Mouse (Mus musculus): ENCODE measurements around the gene Clcn1. TPM values are rescaled to one million over a fixed set of nuclear protein-coding genes. Genes with fewer than 3 reads are reported as not detected.

The Clcn1 gene
- polyA plus RNA-seq, 1 experiment = 0.42 TPM

DNA sequence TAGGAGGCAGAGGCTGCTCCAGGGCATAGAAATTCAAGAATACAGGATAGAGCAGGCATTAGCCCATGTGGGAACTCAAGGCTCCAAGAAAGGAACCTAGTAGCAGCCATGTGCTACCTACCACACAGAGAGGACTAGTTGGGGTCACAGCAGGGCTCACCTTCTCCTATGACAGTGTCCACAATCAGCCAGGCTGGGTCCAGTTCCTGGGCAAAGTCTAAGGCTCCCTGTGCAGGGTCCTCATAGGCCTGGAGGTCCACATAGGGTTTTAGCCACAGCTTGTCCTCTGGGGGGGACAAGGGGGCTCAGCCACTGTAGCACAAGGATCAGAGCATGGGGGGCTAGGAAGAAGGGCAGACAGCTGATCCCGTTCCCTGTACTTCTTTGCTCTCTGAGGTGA is 76.0 kb downstream of the Clcn1 start:
- Histone ChIP-seq H3K4me3 (ENCODE audit: insufficient read depth, poor library complexity, severe bottlenecking) (no peak overlapping the region), H3ac (ENCODE audit: control insufficient read depth, insufficient read length, low read depth) (no peak overlapping the region), H3K79me2 (ENCODE audit: control insufficient read depth, insufficient read depth) (peaks cover 7% of the 10 kb centered on the region), H3K27me3 (ENCODE audit: control insufficient read depth, insufficient read depth, insufficient read length) (no peaks in the 10 kb centered on the region), H3K36me3 (ENCODE audit: control insufficient read depth, insufficient read depth) (peaks cover 31% of the 10 kb centered on the region), H3K79me3 (ENCODE audit: low read depth) (peaks cover 2% of the 10 kb centered on the region)
- TF ChIP-seq CTCF (IDR thresholded peaks at IDR 0.05; ENCODE audit: control insufficient read depth, insufficient read depth, insufficient read length) = no peak
- TF ChIP-seq MAX (IDR thresholded peaks at IDR 0.05) = no peak
- no peak for TF ChIP-seq FOSL1 (IDR thresholded peaks at IDR 0.05; ENCODE audit: insufficient read depth, low read length, poor library complexity, severe bottlenecking)
- no peak for TF ChIP-seq MYOD1 (IDR thresholded peaks at IDR 0.05; ENCODE audit: control insufficient read depth, insufficient read length, low read depth)
- no peak for TF ChIP-seq CEBPB (IDR thresholded peaks at IDR 0.05; ENCODE audit: low read depth)
- no peak for TF ChIP-seq MYOG (IDR thresholded peaks at IDR 0.05; ENCODE audit: control insufficient read depth, extremely low read depth, insufficient read length)
- TF ChIP-seq USF1 (IDR thresholded peaks at IDR 0.05; ENCODE audit: low read depth) = no peak

GRCm38 (mm10) chr6:42362974-42363373 is 76.5 kb downstream of the Clcn1 start:
- Histone ChIP-seq H3K79me3 (ENCODE audit: low read depth) (peaks cover under 1% of the 10 kb centered on the region), H3K36me3 (ENCODE audit: control insufficient read depth, insufficient read depth) (peaks cover 27% of the 10 kb centered on the region), H3ac (ENCODE audit: control insufficient read depth, insufficient read length, low read depth) (no peak overlapping the region), H3K27me3 (ENCODE audit: control insufficient read depth, insufficient read depth, insufficient read length) (no peaks in the 10 kb centered on the region), H3K4me3 (ENCODE audit: insufficient read depth, poor library complexity, severe bottlenecking) (no peak overlapping the region), H3K79me2 (ENCODE audit: control insufficient read depth, insufficient read depth) (peaks cover 2% of the 10 kb centered on the region)
- TF ChIP-seq USF1 (IDR thresholded peaks at IDR 0.05; ENCODE audit: low read depth) (no peak), CEBPB (IDR thresholded peaks at IDR 0.05; ENCODE audit: low read depth) (no peak)

- Histone ChIP-seq H3K27me3 (ENCODE audit: control insufficient read depth, insufficient read depth, insufficient read length) (no peaks in the 10 kb centered on the region), H3K79me3 (ENCODE audit: low read depth) (no peaks in the 10 kb centered on the region), H3K79me2 (ENCODE audit: control insufficient read depth, insufficient read depth) (no peaks in the 10 kb centered on the region), H3K4me3 (ENCODE audit: insufficient read depth, poor library complexity, severe bottlenecking) (no peak overlapping the region), H3K36me3 (ENCODE audit: control insufficient read depth, insufficient read depth) (peaks cover 16% of the 10 kb centered on the region), H3ac (ENCODE audit: control insufficient read depth, insufficient read length, low read depth) (no peak overlapping the region)
- TF ChIP-seq FOSL1 (IDR thresholded peaks at IDR 0.05; ENCODE audit: insufficient read depth, low read length, poor library complexity, severe bottlenecking) (no peak), CTCF (IDR thresholded peaks at IDR 0.05; ENCODE audit: control insufficient read depth, insufficient read depth, insufficient read length) (no peak), MYOG (IDR thresholded peaks at IDR 0.05; ENCODE audit: control insufficient read depth, extremely low read depth, insufficient read length) (no peak), CEBPB (IDR thresholded peaks at IDR 0.05; ENCODE audit: low read depth) (no peak), USF1 (IDR thresholded peaks at IDR 0.05; ENCODE audit: low read depth) (no peak), MAX (IDR thresholded peaks at IDR 0.05) (no peak), MYOD1 (IDR thresholded peaks at IDR 0.05; ENCODE audit: control insufficient read depth, insufficient read length, low read depth) (no peak)
Observed at GRCm38 (mm10) chr6:42364066-42364465, 77.6 kb downstream of the Clcn1 start.

GRCm38 (mm10) chr6:42364607-42365006 is 78.1 kb downstream of the Clcn1 start:
- Histone ChIP-seq H3K27me3 (ENCODE audit: control insufficient read depth, insufficient read depth, insufficient read length) (no peaks in the 10 kb centered on the region), H3K36me3 (ENCODE audit: control insufficient read depth, insufficient read depth) (peaks cover 10% of the 10 kb centered on the region), H3K79me2 (ENCODE audit: control insufficient read depth, insufficient read depth) (no peaks in the 10 kb centered on the region), H3K79me3 (ENCODE audit: low read depth) (no peaks in the 10 kb centered on the region), H3ac (ENCODE audit: control insufficient read depth, insufficient read length, low read depth) (no peak overlapping the region), H3K4me3 (ENCODE audit: insufficient read depth, poor library complexity, severe bottlenecking) (no peak overlapping the region)
- no peak for TF ChIP-seq MAX (IDR thresholded peaks at IDR 0.05)
- TF ChIP-seq USF1 (IDR thresholded peaks at IDR 0.05; ENCODE audit: low read depth) = no peak
- TF ChIP-seq MYOD1 (IDR thresholded peaks at IDR 0.05; ENCODE audit: control insufficient read depth, insufficient read length, low read depth) = no peak
- TF ChIP-seq CEBPB (IDR thresholded peaks at IDR 0.05; ENCODE audit: low read depth) = no peak
- no peak for TF ChIP-seq MYOG (IDR thresholded peaks at IDR 0.05; ENCODE audit: control insufficient read depth, extremely low read depth, insufficient read length)
- no peak for TF ChIP-seq FOSL1 (IDR thresholded peaks at IDR 0.05; ENCODE audit: insufficient read depth, low read length, poor library complexity, severe bottlenecking)
- TF ChIP-seq CTCF (IDR thresholded peaks at IDR 0.05; ENCODE audit: control insufficient read depth, insufficient read depth, insufficient read length) = no peak

DNA sequence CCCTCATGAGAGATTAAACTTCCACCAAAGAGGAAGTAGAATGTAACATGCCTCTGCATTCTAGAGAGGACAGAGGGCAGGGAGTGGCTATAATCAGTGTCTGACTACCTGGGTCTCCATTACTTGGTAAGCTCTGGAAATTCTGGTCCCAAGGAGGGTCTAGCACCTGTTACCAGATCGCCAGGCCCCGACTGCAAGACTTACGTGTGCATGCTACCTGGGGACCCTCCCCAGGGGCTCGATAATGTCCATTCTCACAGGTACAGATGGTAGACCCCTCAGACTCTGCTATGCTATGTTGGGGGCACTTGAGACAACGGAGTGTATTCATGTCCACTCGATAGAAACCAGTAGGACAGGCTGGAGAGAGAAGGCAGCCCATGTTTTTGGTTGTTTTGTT is 78.7 kb downstream of the Clcn1 start:
- Histone ChIP-seq H3K36me3 (ENCODE audit: control insufficient read depth, insufficient read depth) (peaks cover 4% of the 10 kb centered on the region), H3K4me3 (ENCODE audit: insufficient read depth, poor library complexity, severe bottlenecking) (no peak overlapping the region), H3K79me3 (ENCODE audit: low read depth) (no peaks in the 10 kb centered on the region), H3K79me2 (ENCODE audit: control insufficient read depth, insufficient read depth) (no peaks in the 10 kb centered on the region), H3K27me3 (ENCODE audit: control insufficient read depth, insufficient read depth, insufficient read length) (no peaks in the 10 kb centered on the region), H3ac (ENCODE audit: control insufficient read depth, insufficient read length, low read depth) (no peak overlapping the region)
- TF ChIP-seq MYOG (IDR thresholded peaks at IDR 0.05; ENCODE audit: control insufficient read depth, extremely low read depth, insufficient read length) = no peak
- no peak for TF ChIP-seq FOSL1 (IDR thresholded peaks at IDR 0.05; ENCODE audit: insufficient read depth, low read length, poor library complexity, severe bottlenecking)
- no peak for TF ChIP-seq MYOD1 (IDR thresholded peaks at IDR 0.05; ENCODE audit: control insufficient read depth, insufficient read length, low read depth)
- no peak for TF ChIP-seq USF1 (IDR thresholded peaks at IDR 0.05; ENCODE audit: low read depth)
- no peak for TF ChIP-seq CTCF (IDR thresholded peaks at IDR 0.05; ENCODE audit: control insufficient read depth, insufficient read depth, insufficient read length)
- no peak for TF ChIP-seq MAX (IDR thresholded peaks at IDR 0.05)
- no peak for TF ChIP-seq CEBPB (IDR thresholded peaks at IDR 0.05; ENCODE audit: low read depth)

Other genes starting within 250 kb of the Clcn1 start
- not detected for gene Sva, start 248.3 kb upstream of the Clcn1 start, polyA plus RNA-seq (2012; fragmentation: generic; extraction: Trizol)
- gene Tas2r139, start 145.7 kb upstream of the Clcn1 start, polyA plus RNA-seq (2012; fragmentation: generic; extraction: Trizol) = not detected
- gene Tas2r144, start 71.4 kb upstream of the Clcn1 start, polyA plus RNA-seq (2012; fragmentation: generic; extraction: Trizol) = not detected
- 1.5 TPM for gene Gstk1, start 40.8 kb upstream of the Clcn1 start, polyA plus RNA-seq (2012; fragmentation: generic; extraction: Trizol)
- gene Tmem139, start 24.7 kb upstream of the Clcn1 start, polyA plus RNA-seq (2012; fragmentation: generic; extraction: Trizol) = 0.04 TPM
- 11.7 TPM for gene Casp2, start 21.7 kb upstream of the Clcn1 start, polyA plus RNA-seq (2012; fragmentation: generic; extraction: Trizol)
- gene Fam131b, start 38.0 kb downstream of the Clcn1 start, polyA plus RNA-seq (2012; fragmentation: generic; extraction: Trizol) = 15.6 TPM
- 694 TPM for gene Zyx, start 62.9 kb downstream of the Clcn1 start, polyA plus RNA-seq (2012; fragmentation: generic; extraction: Trizol)
- 8.4 TPM for gene Epha1, start 86.6 kb downstream of the Clcn1 start, polyA plus RNA-seq (2012; fragmentation: generic; extraction: Trizol)
- gene Tas2r143, start 113.6 kb downstream of the Clcn1 start, polyA plus RNA-seq (2012; fragmentation: generic; extraction: Trizol) = not detected
- not detected for gene Tas2r135, start 118.7 kb downstream of the Clcn1 start, polyA plus RNA-seq (2012; fragmentation: generic; extraction: Trizol)
- gene Tas2r126, start 147.8 kb downstream of the Clcn1 start, polyA plus RNA-seq (2012; fragmentation: generic; extraction: Trizol) = not detected
- not detected for gene Olfr458, start 178.5 kb downstream of the Clcn1 start, polyA plus RNA-seq (2012; fragmentation: generic; extraction: Trizol)
- not detected for gene Olfr457, start 189.7 kb downstream of the Clcn1 start, polyA plus RNA-seq (2012; fragmentation: generic; extraction: Trizol)
- 0.06 TPM for gene Olfr456, start 200.5 kb downstream of the Clcn1 start, polyA plus RNA-seq (2012; fragmentation: generic; extraction: Trizol)

Measured in C2C12 (cell line).